Mouse (Mus musculus) G1E (cell line): ENCODE results near the gene Rp9.

Experiments used
- CTCF ChIP-seq: IDR thresholded peaks from 2 replicates; pipeline ENCODE4 v1.5.1; 2012; ENCODE audit warnings: low read depth, low read length, inconsistent platforms, mixed read lengths
- GATA1 ChIP-seq: IDR thresholded peaks from 2 replicates; pipeline ENCODE4 v1.6.1; 2012; ENCODE audit warnings: borderline replicate concordance, low read length, inconsistent platforms, mixed read lengths
- GATA2 ChIP-seq: IDR thresholded peaks from 2 replicates; pipeline ENCODE4 v1.6.1; 2012; ENCODE audit warnings: low read depth, low read length, inconsistent platforms, borderline replicate concordance
- POLR2AphosphoS5 ChIP-seq: IDR thresholded peaks from 2 replicates; pipeline ENCODE4 v1.6.1; 2012; ENCODE audit warnings: low read depth, low read length, inconsistent platforms; ENCODE audit not compliant: insufficient replicate concordance
- TAL1 ChIP-seq: conservative IDR thresholded peaks from 2 replicates; pipeline ENCODE4 v1.6.1; 2012; ENCODE audit warnings: low read depth, low read length, inconsistent platforms, mixed read lengths

- TF ChIP-seq CTCF: no peak
- no peak for TF ChIP-seq POLR2AphosphoS5
- TF ChIP-seq TAL1: no peak
- TF ChIP-seq GATA1: no peak
- TF ChIP-seq GATA2: no peak
Measured at GRCm38 (mm10) chr9:22387901-22388300, 81.6 kb downstream of the Rp9 start.
